Comparison of ENCODE assay signal across 20 mouse cellular contexts in genomic region chr17:30881001-30881400, GRCm38 (mm10). TPM values are rescaled to one million over a fixed set of nuclear protein-coding genes. Genes with fewer than 3 reads are reported as not detected.
"Had no signal": no experiment of that assay in that cellular context is flagged by ENCODE, and none has a peak within 500 bp of the region (broad histone marks: within the 10 kb centered on the region; RNA-seq: fewer than 3 reads in every experiment).

No protein-coding gene starts in this region.

- H3K36me3 ChIP-seq: midbrain, embryonic 10.5 days; midbrain, embryonic 12.5 days; neural tube, embryonic 13.5 days; neural tube, embryonic 15.5 days had no signal

- H3K4me3 ChIP-seq: midbrain, embryonic 12.5 days; myocyte; neural tube, embryonic 13.5 days; neural tube, embryonic 15.5 days had no signal

- H3K9me3 ChIP-seq: neural tube, embryonic 13.5 days; neural tube, embryonic 15.5 days had no signal

- H3K27me3 ChIP-seq: neural tube, embryonic 13.5 days; neural tube, embryonic 15.5 days had no signal

- DNase-seq: lung, adult 18-20 months; lung, embryonic 14.5 days; lung, postnatal 10 days; lung, postnatal 4 days; midbrain, embryonic 14.5 days; retina, postnatal 1 day; right cerebral cortex, adult 18-20 months; right cerebral cortex, postnatal 25 days; right cerebral cortex, postnatal 4 days; spleen, adult 18-20 months; thymus, adult 18-20 months; thymus, postnatal 14 days; thymus, postnatal 36 days had no signal

- H3K27ac ChIP-seq: midbrain, embryonic 10.5 days; midbrain, embryonic 12.5 days; neural tube, embryonic 13.5 days; neural tube, embryonic 15.5 days had no signal

- H3K9ac ChIP-seq: lung, embryonic 14.5 days; midbrain, embryonic 12.5 days; neural tube, embryonic 13.5 days; neural tube, embryonic 15.5 days had no signal

RNA-seq across cellular contexts. Expression of gene Glp1r, which starts 20.6 kb away (rescaled TPM):
- total RNA-seq: megakaryocyte, adult 5-6 weeks; megakaryocyte-erythroid progenitor cell, adult 5-6 weeks had no signal
- polyA plus RNA-seq: midbrain, embryonic 10.5 days had no signal
